Mouse (Mus musculus) stomach, postnatal 0 days (tissue): ENCODE data around the gene Bcap31.

ENCODE experiments used
- CTCF ChIP-seq: IDR thresholded peaks from 2 replicates; pipeline ENCODE4 v1.5.1; 2016; ENCODE audit warnings: antibody characterized with exemption, low read depth, mild to moderate bottlenecking, moderate library complexity
- EP300 ChIP-seq: optimal IDR thresholded peaks from 2 replicates; pipeline ENCODE3; 2016; ENCODE audit warnings: antibody characterized with exemption

GRCm38 (mm10) chrX:73639255-73639675 is 76.7 kb downstream of the Bcap31 start, which contains the start of gene Dusp9:
- TF ChIP-seq CTCF = no peak
- TF ChIP-seq EP300 = no peak
